10 mouse cellular contexts compared by ENCODE assay signal in the genomic region with DNA sequence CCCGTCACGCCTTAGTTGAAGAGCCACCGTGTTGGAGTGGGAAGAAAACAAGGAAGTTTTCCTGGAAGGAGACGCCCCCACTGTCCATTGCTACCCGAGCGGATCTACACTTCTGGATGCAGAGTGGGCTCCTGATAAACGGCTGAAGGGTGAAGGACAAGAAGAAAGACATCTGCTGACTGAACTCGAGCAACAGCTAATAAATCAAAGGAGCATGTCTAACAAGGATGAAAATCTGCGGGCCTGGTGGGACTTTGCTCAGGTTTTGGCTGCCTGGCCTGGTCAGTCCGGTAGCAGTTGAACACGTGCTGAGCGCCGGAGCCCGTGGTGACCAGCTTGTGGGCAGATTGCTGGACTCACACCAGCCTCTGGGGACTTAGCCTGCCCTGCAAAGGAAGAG. TPM values are rescaled to one million over a fixed set of nuclear protein-coding genes. Genes with fewer than 3 reads are reported as not detected.
A peak's percentile ranks its signal among the peaks of the same experiment; 100 is the strongest.
DNase-seq lines count a peak whose midpoint lies in the region; ATAC-seq and TF ChIP-seq lines count a peak whose summit lies in the region.
"Had no signal": no experiment of that assay in that cellular context is flagged by ENCODE, and none has a peak within 500 bp of the region (broad histone marks: within the 10 kb centered on the region; RNA-seq: fewer than 3 reads in every experiment).

No protein-coding gene starts in this region.

- no peak overlapping the region for H3K27ac ChIP-seq in heart, embryonic 14.5 days (replicated peaks in 1 of 2; ENCODE audit: control insufficient read depth in 1 of 2, insufficient read depth in 1 of 2, low read depth in 2 of 2, low read length in 2 of 2)
- no peak overlapping the region for H3K27ac ChIP-seq in midbrain, embryonic 14.5 days (replicated peaks; ENCODE audit: low read depth, low read length)
- no peak overlapping the region for H3K27ac ChIP-seq in layer of hippocampus, adult 2 months

- ATAC-seq in heart, embryonic 14.5 days (ENCODE audit: insufficient number of reproducible peaks, insufficient read depth, low FRiP score, low read depth), result no peak
- no peak for ATAC-seq in midbrain, embryonic 14.5 days (ENCODE audit: low FRiP score, low TSS enrichment)

- H3K4me3 ChIP-seq in heart, embryonic 14.5 days (ENCODE audit: control insufficient read depth in 1 of 2, insufficient read depth in 1 of 2, low read depth in 1 of 2, low read length in 2 of 2), result peak overlapping the region; percentile 16 to 21; a peak in 1 of 4 replicates
- no peak overlapping the region for H3K4me3 ChIP-seq in midbrain, embryonic 14.5 days (replicated peaks; ENCODE audit: low read depth, low read length)
- H3K4me3 ChIP-seq in layer of hippocampus, adult 2 months, result no peak overlapping the region

- TF ChIP-seq CTCF in layer of hippocampus, adult 2 months (conservative IDR thresholded peaks at IDR 0.05), result no peak

- no peaks in the 10 kb centered on the region for H3K27me3 ChIP-seq in heart, embryonic 14.5 days (ENCODE audit: control insufficient read depth, insufficient read depth, low read length)
- no peaks in the 10 kb centered on the region for H3K27me3 ChIP-seq in midbrain, embryonic 14.5 days (ENCODE audit: control insufficient read depth, insufficient read depth, low read length)

- no peaks in the 10 kb centered on the region for H3K36me3 ChIP-seq in heart, embryonic 14.5 days (ENCODE audit: control insufficient read depth, insufficient read depth, low read length)
- no peaks in the 10 kb centered on the region for H3K36me3 ChIP-seq in midbrain, embryonic 14.5 days (ENCODE audit: control insufficient read depth, insufficient read depth, low read length)
- H3K36me3 ChIP-seq: G1E had no signal

- no peak for DNase-seq in heart, postnatal 14 days
- peak; percentile 48 for DNase-seq in embryo, embryonic 11 days
- DNase-seq in kidney, adult 18-20 months, result peak; percentile 81
- DNase-seq in midbrain, embryonic 14.5 days, result no peak
- no peak for DNase-seq in B cell, adult 2 months
- no peak for DNase-seq in layer of hippocampus, adult 2 months (ENCODE audit: low spot score in 2 of 2)
- no peak for DNase-seq in cerebellum, postnatal 4 days (ENCODE audit: low spot score in 2 of 2)
- DNase-seq: cerebellum, adult 2 months had no signal

- 54% methylated on average over 14 of the region's 14 CpGs for WGBS in heart, embryonic 14.5 days
- WGBS in midbrain, embryonic 14.5 days, result 62% methylated on average over 14 of the region's 14 CpGs

- no peaks in the 10 kb centered on the region; a peak in 1 of 4 replicates for H3K4me1 ChIP-seq in heart, embryonic 14.5 days (ENCODE audit: control insufficient read depth in 2 of 2, insufficient read depth in 2 of 2, low read length in 2 of 2)
- no peaks in the 10 kb centered on the region for H3K4me1 ChIP-seq in midbrain, embryonic 14.5 days (ENCODE audit: control insufficient read depth, insufficient read depth, low read length)

- peak overlapping the region; percentile 9; the same call in 1 of the 2 replicates for H3K9ac ChIP-seq in heart, embryonic 14.5 days (ENCODE audit: low read length)
- no peak overlapping the region for H3K9ac ChIP-seq in midbrain, embryonic 14.5 days (replicated peaks; ENCODE audit: low read length)

- H3K4me2 ChIP-seq in heart, embryonic 14.5 days (ENCODE audit: low read length), result peak overlapping the region; percentile 48
- H3K4me2 ChIP-seq in midbrain, embryonic 14.5 days (ENCODE audit: low read length), result peak overlapping the region; percentile 35

- intact Hi-C loops in heart, postnatal 14 days (cut with DNase I), result no loop called here

- H3K9me3 ChIP-seq in heart, embryonic 14.5 days (ENCODE audit: control insufficient read depth, low read length), result no peaks in the 10 kb centered on the region
- H3K9me3 ChIP-seq in midbrain, embryonic 14.5 days (ENCODE audit: control insufficient read depth, low read length), result no peaks in the 10 kb centered on the region
- H3K9me3 ChIP-seq: G1E had no signal

RNA-seq across cellular contexts. Expression of a gene that starts 0.6 kb away (rescaled TPM):
- 1.1 and 1.4 TPM in 2 replicates for polyA plus RNA-seq in heart, embryonic 14.5 days (2014; fragmentation: Nextera tagmentation; extraction: Ambion mirVana)
- under 1 TPM in 1 of 2 experiments, not detected in 1; 0.17 TPM for total RNA-seq in heart, postnatal 14 days (2021)
- 1.4 and 1.5 TPM in 2 replicates for polyA plus RNA-seq in midbrain, embryonic 14.5 days (2014; fragmentation: Nextera tagmentation; extraction: Ambion mirVana)
- 1 to 10 TPM; 4.6 to 5.5 TPM for total RNA-seq in layer of hippocampus, adult 2 months (2021)
- polyA plus RNA-seq: G1E had no signal

RNA-seq across cellular contexts. Expression of a gene that starts 29.1 kb away (rescaled TPM):
- not detected in 2 replicates for polyA plus RNA-seq in heart, embryonic 14.5 days (2014; fragmentation: Nextera tagmentation; extraction: Ambion mirVana)
- total RNA-seq in heart, postnatal 14 days (2021), result not detected
- polyA plus RNA-seq in midbrain, embryonic 14.5 days (2014; fragmentation: Nextera tagmentation; extraction: Ambion mirVana), result not detected in 2 replicates
- not detected for total RNA-seq in layer of hippocampus, adult 2 months (2021)
- polyA plus RNA-seq: cerebellum, adult 2 months; G1E had no signal

RNA-seq across cellular contexts. Expression of a gene that starts 32.5 kb away (rescaled TPM):
- 2.2 TPM in 2 replicates for polyA plus RNA-seq in heart, embryonic 14.5 days (2014; fragmentation: Nextera tagmentation; extraction: Ambion mirVana)
- 10 to 100 TPM; 29.5 to 33.7 TPM for total RNA-seq in heart, postnatal 14 days (2021)
- polyA plus RNA-seq in midbrain, embryonic 14.5 days (2014; fragmentation: Nextera tagmentation; extraction: Ambion mirVana), result 0.11 and 0.25 TPM in 2 replicates
- 1 to 10 TPM; 1.1 to 1.4 TPM for total RNA-seq in layer of hippocampus, adult 2 months (2021)

Comparison
In these comparisons a context has a peak if more than half of its experiments do, and no peak if none do; other contexts are left out.
1. H3K4me3 ChIP-seq: peak in heart, embryonic 14.5 days (2 of 2); none in midbrain, embryonic 14.5 days (single experiment) and layer of hippocampus, adult 2 months (single experiment).
2. DNase-seq: peak in embryo, embryonic 11 days (single experiment) and kidney, adult 18-20 months (single experiment); none in heart, postnatal 14 days (0 of 2), midbrain, embryonic 14.5 days (single experiment), B cell, adult 2 months (0 of 2), layer of hippocampus, adult 2 months (0 of 2) and cerebellum, postnatal 4 days (0 of 2).
3. RNA of a gene that starts 0.6 kb away (total RNA-seq): 4.6 to 5.5 TPM in layer of hippocampus, adult 2 months; 0.17 TPM in heart, postnatal 14 days; every median in the first group is over 4 times any median in the second.
4. RNA of a gene that starts 32.5 kb away (total RNA-seq): 29.5 to 33.7 TPM in heart, postnatal 14 days; 1.1 to 1.4 TPM in layer of hippocampus, adult 2 months; every median in the first group is over 10 times any median in the second.